Mouse (Mus musculus) right cerebral cortex, postnatal 25 days (tissue): ENCODE results near the gene Exoc2.
A peak's percentile ranks its signal among the peaks of the same experiment; 100 is the strongest.

Experiments
- DNase-seq: peaks from one replicate; pipeline ENCODE4 v3.0.0; 2022

The Exoc2 gene

GRCm38 (mm10) chr13:30968311-30968710 is 5.6 kb downstream of the Exoc2 start:
- DNase-seq: no peak

GRCm38 (mm10) chr13:30966507-30966911 is 7.4 kb downstream of the Exoc2 start:
- DNase-seq: no peak

- DNase-seq: no peak
Measured at GRCm38 (mm10) chr13:30961932-30962331, 12.0 kb downstream of the Exoc2 start.

- no peak for DNase-seq
Measured at GRCm38 (mm10) chr13:30960714-30961113, 13.2 kb downstream of the Exoc2 start.

- DNase-seq: no peak
Measured at GRCm38 (mm10) chr13:30953580-30953979, 20.3 kb downstream of the Exoc2 start.

- DNase-seq: no peak
Measured at GRCm38 (mm10) chr13:30952044-30952443, 21.8 kb downstream of the Exoc2 start.

- DNase-seq: no peak
Measured at GRCm38 (mm10) chr13:30949181-30949580, 24.7 kb downstream of the Exoc2 start.

- no peak for DNase-seq
Measured at GRCm38 (mm10) chr13:30947540-30947939, 26.4 kb downstream of the Exoc2 start, which contains the start of gene Hus1b. Gene Hus1b, minus strand, starts transcription at chr13:30947759.

- DNase-seq: no peak
Measured at GRCm38 (mm10) chr13:30947129-30947528, 26.8 kb downstream of the Exoc2 start.

- no peak for DNase-seq
Measured at GRCm38 (mm10) chr13:30945788-30946187, 28.1 kb downstream of the Exoc2 start.

GRCm38 (mm10) chr13:30932972-30933371 is 40.9 kb downstream of the Exoc2 start:
- DNase-seq: no peak

- no peak for DNase-seq
Measured at GRCm38 (mm10) chr13:30931613-30932012, 42.3 kb downstream of the Exoc2 start.

- DNase-seq: no peak
Measured at GRCm38 (mm10) chr13:30929119-30929518, 44.8 kb downstream of the Exoc2 start.

- DNase-seq: no peak
Measured at GRCm38 (mm10) chr13:30924269-30924668, 49.6 kb downstream of the Exoc2 start.

GRCm38 (mm10) chr13:30921914-30922313 is 52.0 kb downstream of the Exoc2 start:
- DNase-seq: no peak

GRCm38 (mm10) chr13:30913757-30914156 is 60.1 kb downstream of the Exoc2 start:
- no peak for DNase-seq

- no peak for DNase-seq
Measured at GRCm38 (mm10) chr13:30913028-30913427, 60.9 kb downstream of the Exoc2 start.

GRCm38 (mm10) chr13:30911931-30912625 is 61.8 kb downstream of the Exoc2 start:
- DNase-seq: no peak

GRCm38 (mm10) chr13:30910889-30911288 is 63.0 kb downstream of the Exoc2 start:
- no peak for DNase-seq

GRCm38 (mm10) chr13:30902286-30902685 is 71.6 kb downstream of the Exoc2 start:
- DNase-seq: no peak

- no peak for DNase-seq
Measured at GRCm38 (mm10) chr13:30901387-30902041, 72.4 kb downstream of the Exoc2 start.

- peak; percentile 46 for DNase-seq
Measured at GRCm38 (mm10) chr13:30894015-30894634, 79.8 kb downstream of the Exoc2 start.

- DNase-seq: no peak
Measured at GRCm38 (mm10) chr13:30892315-30892714, 81.6 kb downstream of the Exoc2 start.

- DNase-seq: no peak
Measured at GRCm38 (mm10) chr13:30891223-30891622, 82.7 kb downstream of the Exoc2 start.
